Mouse (Mus musculus): Measurements from ENCODE around the gene Gm21119. TPM values are rescaled to one million over a fixed set of nuclear protein-coding genes. Genes with fewer than 3 reads are reported as not detected.
"Not testable (repeated sequence)": the region's sequence is repeated elsewhere in the genome, so short reads cannot be mapped to it uniquely, and the experiment has no call there.

Gene Gm21119
- polyA plus RNA-seq, 1 experiment, result not detected

DNA sequence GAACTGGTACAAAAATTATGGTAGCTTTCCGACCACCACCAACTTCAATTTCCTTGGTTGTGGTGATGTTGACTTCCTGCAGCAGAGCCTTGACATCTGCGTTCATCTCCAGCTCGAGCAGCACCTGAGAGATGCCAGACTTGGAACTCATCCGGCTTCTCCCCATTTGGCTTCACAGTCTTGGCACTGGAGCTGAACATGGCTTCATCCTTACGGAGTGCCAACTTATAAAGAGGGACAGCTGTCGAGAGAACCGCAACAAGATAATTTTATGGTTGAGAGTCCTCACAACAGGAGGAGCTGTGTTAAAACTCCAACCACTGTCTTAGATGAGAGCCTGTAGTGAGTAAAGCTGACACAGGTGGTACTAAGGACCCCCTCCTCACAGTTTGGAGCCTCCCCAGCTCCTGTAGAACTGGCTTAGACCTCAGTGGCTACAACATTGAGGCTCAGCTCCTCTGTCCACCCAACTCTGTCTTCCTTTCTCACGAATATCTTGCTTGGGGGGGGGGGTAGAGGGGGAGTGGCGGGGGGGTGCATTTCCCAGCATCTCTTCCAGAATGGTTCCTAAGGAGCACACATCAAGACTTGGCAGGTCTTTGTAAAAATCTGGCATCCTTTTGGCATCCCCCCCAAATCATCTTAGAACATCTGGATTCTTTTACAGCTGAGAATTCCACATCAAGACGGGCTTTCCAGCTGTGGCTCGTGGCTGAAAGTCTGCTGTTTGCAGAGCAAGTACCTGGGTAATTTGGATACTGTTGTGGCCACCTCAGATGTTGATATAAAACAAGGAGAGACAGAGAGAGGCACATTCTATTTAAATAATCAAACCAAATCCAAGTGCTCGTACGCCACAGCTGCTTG is 17.6 kb upstream of the Gm21119 start:
- H3K27ac ChIP-seq (ENCODE audit: insufficient read depth, low read depth, low read length); H3K4me3 ChIP-seq (ENCODE audit: low read depth, low read length); H3K27me3 ChIP-seq (ENCODE audit: control insufficient read depth, insufficient read depth, low read length); H3K36me3 ChIP-seq (ENCODE audit: control insufficient read depth, insufficient read depth, low read length); H3K4me1 ChIP-seq (ENCODE audit: control insufficient read depth, insufficient read depth, insufficient read length, low read length): not testable (repeated sequence)
- WGBS, result 75% methylated on average over 11 of the region's 13 CpGs

DNA sequence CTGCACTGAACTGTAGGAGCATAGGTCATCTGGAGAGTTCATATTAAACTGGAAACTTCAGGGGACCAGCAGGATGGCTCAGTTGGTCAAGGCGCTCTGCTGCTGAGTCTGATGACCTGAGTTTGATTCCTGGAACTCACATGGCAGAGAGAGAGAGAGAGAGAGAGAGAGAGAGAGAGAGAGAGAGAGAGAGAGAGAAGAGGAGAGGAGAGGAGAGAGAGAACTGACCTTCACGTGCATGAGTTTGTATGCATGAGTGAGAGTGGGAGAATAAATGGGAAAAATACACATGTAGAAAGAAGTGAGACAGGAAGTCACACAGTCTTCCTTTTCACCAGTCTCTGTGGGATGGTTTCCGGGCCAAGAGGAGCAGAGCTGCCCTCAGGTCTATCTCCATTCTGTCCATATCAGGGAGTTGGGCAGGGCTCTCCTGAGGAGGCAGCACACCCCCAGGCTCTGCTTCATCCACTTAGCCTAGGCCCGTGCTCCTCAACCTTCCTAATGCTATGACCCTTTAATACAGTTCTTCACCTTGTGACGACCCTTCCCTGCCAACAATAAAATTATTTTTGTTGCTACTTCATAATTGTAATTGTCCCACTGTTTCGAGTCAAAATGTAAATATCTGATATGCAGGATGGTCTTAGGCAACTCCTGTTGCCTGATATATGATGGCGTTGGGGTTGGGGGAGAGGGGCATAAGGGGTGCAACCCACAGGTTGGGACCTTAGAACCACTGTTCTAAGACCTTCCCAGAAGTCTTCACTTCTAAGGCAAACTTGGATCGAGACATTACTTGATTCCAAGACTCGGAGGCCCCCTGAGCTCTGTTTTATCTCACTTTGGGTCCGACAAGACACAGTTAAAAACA is 16.2 kb upstream of the Gm21119 start:
- 74% methylated on average over 9 of the region's 10 CpGs for WGBS
- not testable (repeated sequence) for H3K36me3 ChIP-seq (ENCODE audit: control insufficient read depth, insufficient read depth, low read length); H3K27me3 ChIP-seq (ENCODE audit: control insufficient read depth, insufficient read depth, low read length); H3K4me3 ChIP-seq (ENCODE audit: low read depth, low read length); H3K4me1 ChIP-seq (ENCODE audit: control insufficient read depth, insufficient read depth, insufficient read length, low read length); H3K27ac ChIP-seq (ENCODE audit: insufficient read depth, low read depth, low read length)

DNA sequence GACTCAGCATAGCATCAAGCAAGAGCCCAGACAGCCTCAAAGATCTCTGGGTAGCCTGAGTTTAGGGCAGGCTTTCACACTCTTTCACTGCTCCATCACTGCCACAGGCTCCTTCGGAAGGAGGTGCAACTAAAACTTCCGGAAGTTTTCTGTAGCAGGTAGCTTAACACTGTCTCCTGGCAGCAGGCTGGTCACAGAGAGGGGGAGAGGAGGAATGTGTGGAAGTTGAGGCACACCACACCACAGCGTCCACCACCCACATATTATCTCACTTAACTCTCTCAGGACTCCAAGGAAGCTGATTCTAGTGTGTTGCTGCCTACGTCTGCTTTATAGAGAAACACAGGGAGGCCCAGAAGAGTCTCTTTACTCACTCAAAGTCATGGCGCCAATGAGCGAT is 15.4 kb upstream of the Gm21119 start:
- H3K27me3 ChIP-seq (ENCODE audit: control insufficient read depth, insufficient read depth, low read length); H3K4me3 ChIP-seq (ENCODE audit: low read depth, low read length); H3K27ac ChIP-seq (ENCODE audit: insufficient read depth, low read depth, low read length); H3K4me1 ChIP-seq (ENCODE audit: control insufficient read depth, insufficient read depth, insufficient read length, low read length); H3K36me3 ChIP-seq (ENCODE audit: control insufficient read depth, insufficient read depth, low read length): not testable (repeated sequence)
- 81% methylated on average over 4 of the region's 6 CpGs for WGBS

DNA sequence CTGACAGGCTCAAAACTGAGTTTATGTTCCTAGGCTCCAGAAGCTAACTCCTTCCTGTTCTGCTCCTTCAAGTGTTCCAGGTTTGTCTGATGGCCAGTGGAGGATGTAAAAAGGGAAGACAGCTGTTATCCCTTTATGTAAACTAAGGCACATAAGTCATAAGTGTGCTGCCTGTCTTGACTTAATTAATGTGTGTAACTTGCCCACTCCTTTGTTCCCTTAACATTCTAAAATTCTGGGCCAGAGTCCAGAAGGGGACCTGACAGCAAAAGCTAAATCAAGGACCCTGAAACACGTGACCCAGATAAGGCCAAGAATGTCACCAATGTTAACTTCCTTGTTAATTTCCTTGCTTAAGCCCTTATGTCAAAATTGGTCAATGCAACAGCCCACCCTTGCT is 3.9 kb upstream of the Gm21119 start:
- 35% methylated on average over 1 of the region's 1 CpGs for WGBS
- not testable (repeated sequence) for H3K36me3 ChIP-seq (ENCODE audit: control insufficient read depth, insufficient read depth, low read length); H3K4me1 ChIP-seq (ENCODE audit: control insufficient read depth, insufficient read depth, insufficient read length, low read length); H3K4me3 ChIP-seq (ENCODE audit: low read depth, low read length); H3K27me3 ChIP-seq (ENCODE audit: control insufficient read depth, insufficient read depth, low read length); H3K27ac ChIP-seq (ENCODE audit: insufficient read depth, low read depth, low read length)

DNA sequence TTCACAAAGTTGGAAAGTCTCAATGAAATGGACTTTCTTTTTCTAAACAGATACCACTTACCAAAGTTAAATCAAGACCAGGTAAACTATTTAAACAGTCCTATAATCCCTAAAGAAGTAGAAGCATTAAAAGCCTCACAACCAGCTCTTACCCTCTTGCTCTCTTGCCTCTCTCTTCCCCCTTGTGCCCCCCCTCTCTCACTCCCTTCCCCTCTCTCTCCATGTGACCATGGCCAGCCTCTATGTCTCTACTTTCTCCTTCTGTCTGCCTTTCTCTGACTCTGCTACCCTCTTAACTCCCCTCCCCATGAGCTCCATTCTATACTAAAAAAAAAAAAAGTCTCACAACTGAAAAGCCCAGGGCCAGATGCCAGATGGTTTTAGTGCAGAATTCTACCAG is 2.0 kb upstream of the Gm21119 start:
- H3K27me3 ChIP-seq (ENCODE audit: control insufficient read depth, insufficient read depth, low read length); H3K4me1 ChIP-seq (ENCODE audit: control insufficient read depth, insufficient read depth, insufficient read length, low read length); H3K4me3 ChIP-seq (ENCODE audit: low read depth, low read length); H3K36me3 ChIP-seq (ENCODE audit: control insufficient read depth, insufficient read depth, low read length); H3K27ac ChIP-seq (ENCODE audit: insufficient read depth, low read depth, low read length): not testable (repeated sequence)

DNA sequence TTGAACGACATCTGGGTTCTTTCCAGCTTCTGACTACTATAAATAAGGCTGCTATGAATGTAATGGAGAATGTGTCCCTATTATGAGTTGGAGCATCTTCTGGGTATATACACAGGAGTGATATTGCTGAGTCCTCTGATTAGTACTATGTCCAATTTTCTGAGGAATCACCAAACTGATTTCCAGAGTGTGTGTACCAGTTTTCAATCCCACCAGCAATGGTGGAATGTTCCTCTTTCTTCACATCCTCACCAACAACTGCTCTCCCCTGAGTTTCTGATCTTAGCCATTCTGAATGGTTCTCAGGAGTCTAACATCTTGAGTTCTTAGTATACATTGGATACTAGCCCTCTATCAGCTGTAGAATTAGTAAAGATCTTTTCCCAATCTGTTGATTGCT is 16.0 kb downstream of the Gm21119 start:
- not testable (repeated sequence) for H3K27ac ChIP-seq (ENCODE audit: insufficient read depth, low read depth, low read length); H3K4me1 ChIP-seq (ENCODE audit: control insufficient read depth, insufficient read depth, insufficient read length, low read length); H3K36me3 ChIP-seq (ENCODE audit: control insufficient read depth, insufficient read depth, low read length); H3K27me3 ChIP-seq (ENCODE audit: control insufficient read depth, insufficient read depth, low read length); H3K4me3 ChIP-seq (ENCODE audit: low read depth, low read length)
- WGBS, result 47% methylated on average over 1 of the region's 1 CpGs

DNA sequence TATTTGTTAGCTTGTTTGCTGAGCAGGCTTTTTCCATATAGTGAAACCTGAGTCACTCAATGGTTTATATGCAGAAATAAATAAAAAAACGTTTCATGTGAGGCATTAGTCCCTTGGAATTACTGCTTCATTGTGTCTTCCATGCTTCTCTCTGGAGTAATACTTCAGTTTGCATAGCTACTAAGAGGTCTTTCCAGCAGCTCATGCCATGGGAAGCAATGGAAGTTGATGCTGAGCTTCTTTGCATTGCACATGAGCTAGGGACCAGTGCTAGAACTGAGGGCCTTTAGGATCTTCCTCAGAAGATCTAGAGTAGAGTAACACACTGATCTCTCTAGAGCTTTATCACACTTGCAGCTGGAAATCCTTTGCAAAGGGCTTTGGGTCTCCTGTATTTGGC is 23.2 kb downstream of the Gm21119 start:
- H3K4me3 ChIP-seq (ENCODE audit: low read depth, low read length); H3K27me3 ChIP-seq (ENCODE audit: control insufficient read depth, insufficient read depth, low read length); H3K36me3 ChIP-seq (ENCODE audit: control insufficient read depth, insufficient read depth, low read length); H3K4me1 ChIP-seq (ENCODE audit: control insufficient read depth, insufficient read depth, insufficient read length, low read length); H3K27ac ChIP-seq (ENCODE audit: insufficient read depth, low read depth, low read length): not testable (repeated sequence)
- 18% methylated on average over 1 of the region's 1 CpGs for WGBS

DNA sequence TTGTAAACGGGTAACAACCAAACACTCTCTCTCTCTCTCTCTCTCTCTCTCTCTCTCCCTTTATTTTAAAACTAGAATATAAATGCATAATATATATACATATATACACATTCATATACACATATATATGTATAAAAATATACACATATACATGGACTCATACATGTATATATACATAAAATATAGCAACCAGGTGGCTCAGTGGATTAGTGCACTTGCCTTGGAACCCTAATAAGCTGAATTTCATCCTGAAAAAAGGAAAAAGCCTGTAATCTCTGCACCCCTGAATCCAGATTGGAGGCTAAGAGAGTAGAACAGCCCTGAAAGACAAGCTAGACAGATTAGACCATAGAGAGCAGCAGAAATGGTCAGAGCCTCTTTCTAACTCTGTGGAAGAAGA is 28.8 kb downstream of the Gm21119 start:
- H3K4me1 ChIP-seq (ENCODE audit: control insufficient read depth, insufficient read depth, insufficient read length, low read length); H3K27ac ChIP-seq (ENCODE audit: insufficient read depth, low read depth, low read length); H3K27me3 ChIP-seq (ENCODE audit: control insufficient read depth, insufficient read depth, low read length); H3K4me3 ChIP-seq (ENCODE audit: low read depth, low read length); H3K36me3 ChIP-seq (ENCODE audit: control insufficient read depth, insufficient read depth, low read length): not testable (repeated sequence)
- no CpG with 5 or more reads among the region's 1 CpGs for WGBS

DNA sequence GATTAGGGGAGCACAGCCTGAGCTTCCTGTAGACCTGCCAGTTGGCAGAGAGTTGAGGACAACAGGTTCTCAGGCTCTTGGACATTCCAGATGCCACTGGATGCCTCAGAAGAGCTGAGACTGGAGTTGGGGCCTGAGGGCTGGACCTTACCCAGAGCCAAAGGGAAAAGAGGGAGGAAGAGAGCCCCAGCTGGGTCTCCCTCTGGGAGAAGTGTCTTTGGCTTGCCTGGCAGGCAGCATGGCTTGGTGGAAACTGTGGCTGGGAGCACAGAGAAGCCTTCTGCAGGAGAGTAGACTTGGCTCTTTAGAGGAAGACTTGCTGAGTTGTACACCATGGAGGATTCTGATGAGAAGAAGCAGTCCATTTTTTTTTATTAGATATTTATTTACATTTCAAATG is 38.3 kb downstream of the Gm21119 start:
- H3K4me3 ChIP-seq (ENCODE audit: low read depth, low read length); H3K4me1 ChIP-seq (ENCODE audit: control insufficient read depth, insufficient read depth, insufficient read length, low read length); H3K27ac ChIP-seq (ENCODE audit: insufficient read depth, low read depth, low read length); H3K36me3 ChIP-seq (ENCODE audit: control insufficient read depth, insufficient read depth, low read length); H3K27me3 ChIP-seq (ENCODE audit: control insufficient read depth, insufficient read depth, low read length): not testable (repeated sequence)

DNA sequence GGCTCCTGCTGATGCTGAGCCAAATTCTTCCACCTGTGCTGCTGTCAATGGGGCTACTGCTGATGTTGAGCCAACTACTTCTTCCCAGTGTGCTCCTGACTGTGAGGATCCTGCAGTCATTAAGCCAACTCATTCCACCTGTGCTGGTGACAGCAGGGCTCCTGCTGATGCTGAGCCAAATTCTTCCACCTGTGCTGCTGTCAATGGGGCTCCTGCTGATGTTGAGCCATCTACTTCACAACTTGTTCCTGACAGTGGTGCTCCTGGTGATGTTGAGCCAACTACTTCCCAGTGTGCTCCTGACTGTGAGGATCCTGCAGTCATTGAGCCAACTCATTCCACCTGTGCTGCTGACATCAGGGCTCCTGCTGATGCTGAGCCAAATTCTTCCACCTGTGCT is 63.7 kb downstream of the Gm21119 start:
- H3K4me3 ChIP-seq (ENCODE audit: low read depth, low read length); H3K36me3 ChIP-seq (ENCODE audit: control insufficient read depth, insufficient read depth, low read length); H3K27ac ChIP-seq (ENCODE audit: insufficient read depth, low read depth, low read length); H3K4me1 ChIP-seq (ENCODE audit: control insufficient read depth, insufficient read depth, insufficient read length, low read length); H3K27me3 ChIP-seq (ENCODE audit: control insufficient read depth, insufficient read depth, low read length): not testable (repeated sequence)
